Mouse (Mus musculus) spleen, embryonic (tissue): ENCODE measurements around the gene Fyn.

ENCODE experiments used
- CTCF ChIA-PET: fragments of 350-600 bp; sonication (Branson Sonifier 250); formaldehyde crosslinking; loops from one replicate; lab custom pipeline; 2022; lab: Charles Lee

Gene Fyn

GRCm38 (mm10) chr10:39527113-39527512, 158.5 kb downstream of the Fyn start:
- CTCF ChIA-PET, result interaction anchor here (0.7 kb wide), 1 partner anchor 34 kb away, joined by 3 read pairs; no protein-coding TSS in a partner anchor

GRCm38 (mm10) chr10:39529179-39529578, 160.5 kb downstream of the Fyn start:
- CTCF ChIA-PET, result no interaction called here

GRCm38 (mm10) chr10:39532008-39532740, 163.5 kb downstream of the Fyn start:
- CTCF ChIA-PET, result no interaction called here

DNA sequence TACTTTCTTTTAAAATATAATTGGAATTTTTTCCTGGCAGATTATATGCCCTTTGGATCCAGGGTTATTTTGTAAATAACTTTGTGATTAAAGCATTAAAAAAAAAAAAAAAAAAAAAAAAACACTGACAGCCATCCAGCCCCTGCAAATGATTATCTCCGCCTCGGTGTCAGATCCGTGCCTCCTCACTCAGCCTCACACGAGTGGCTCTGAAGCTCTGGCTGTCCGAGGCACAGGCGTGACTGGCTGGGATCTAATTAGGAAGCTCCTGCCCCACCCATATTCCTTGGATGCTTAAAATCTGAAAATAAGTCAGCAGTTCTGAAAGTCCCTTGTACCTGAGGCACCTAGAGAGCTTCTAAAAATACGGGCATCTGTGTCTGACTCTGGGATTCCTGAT, 164.2 kb downstream of the Fyn start:
- CTCF ChIA-PET, result interaction anchor here (0.6 kb wide), 1 partner anchor 278 kb away, joined by 4 read pairs; no protein-coding TSS in a partner anchor

DNA sequence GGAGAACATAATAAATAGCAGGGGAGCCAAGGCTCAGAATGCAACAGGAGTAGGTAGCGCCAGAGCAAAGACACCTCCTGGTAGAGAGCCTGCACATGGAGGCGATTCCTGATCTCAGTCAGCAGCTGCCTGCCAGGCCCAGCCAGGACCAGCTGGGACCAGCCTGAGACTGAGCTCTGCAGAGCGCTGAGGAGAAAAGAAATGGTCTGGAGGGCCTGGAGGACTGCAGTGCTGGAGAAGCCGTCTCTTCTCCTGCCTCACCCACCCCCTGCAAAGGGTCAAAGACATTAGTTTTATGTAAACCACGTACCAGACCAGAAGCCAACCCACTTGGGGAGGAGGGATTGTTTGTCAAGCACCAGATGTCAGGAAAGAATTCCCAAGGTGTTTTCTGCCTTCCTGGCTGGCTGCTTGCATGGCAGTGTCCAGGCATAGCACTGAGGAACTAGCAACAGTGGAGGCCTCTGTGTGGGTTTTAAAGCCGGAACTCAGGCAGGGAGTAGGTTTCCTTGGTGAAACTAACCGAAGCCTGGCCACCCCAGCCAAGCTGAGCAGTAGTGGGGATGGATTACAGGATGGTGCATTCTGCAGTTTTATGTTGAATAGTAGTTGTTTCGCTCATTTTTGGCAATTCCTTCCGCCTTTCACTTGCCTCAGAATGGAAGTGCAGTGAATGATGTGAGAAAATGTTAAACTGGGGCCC, 165.8 kb downstream of the Fyn start:
- CTCF ChIA-PET, result interaction anchor here (0.7 kb wide), 1 partner anchor 135 kb away, joined by 11 read pairs; no protein-coding TSS in a partner anchor

DNA sequence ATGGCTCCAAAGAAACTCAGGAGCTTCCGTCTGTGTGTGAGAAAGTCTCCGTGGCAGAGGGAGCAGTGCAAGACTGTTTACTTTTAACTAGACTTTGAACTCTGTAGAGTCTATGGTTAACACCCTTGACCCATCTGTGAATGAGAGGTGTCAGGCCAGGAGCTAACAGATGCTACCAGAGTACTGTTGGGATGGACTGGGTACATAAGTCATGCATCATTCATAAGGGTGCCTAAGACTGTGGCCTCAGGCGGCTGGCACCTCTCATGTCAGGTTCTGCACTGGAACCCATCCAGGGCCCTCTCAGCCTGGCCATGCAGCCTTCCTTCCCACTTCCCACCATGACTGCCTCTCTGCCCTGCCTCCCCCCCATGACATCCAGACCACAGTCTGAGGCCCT, 166.7 kb downstream of the Fyn start:
- CTCF ChIA-PET, result no interaction called here

- CTCF ChIA-PET, result no interaction called here
These were observed 167.6 kb downstream of the Fyn start for GRCm38 (mm10) chr10:39536258-39536657.

DNA sequence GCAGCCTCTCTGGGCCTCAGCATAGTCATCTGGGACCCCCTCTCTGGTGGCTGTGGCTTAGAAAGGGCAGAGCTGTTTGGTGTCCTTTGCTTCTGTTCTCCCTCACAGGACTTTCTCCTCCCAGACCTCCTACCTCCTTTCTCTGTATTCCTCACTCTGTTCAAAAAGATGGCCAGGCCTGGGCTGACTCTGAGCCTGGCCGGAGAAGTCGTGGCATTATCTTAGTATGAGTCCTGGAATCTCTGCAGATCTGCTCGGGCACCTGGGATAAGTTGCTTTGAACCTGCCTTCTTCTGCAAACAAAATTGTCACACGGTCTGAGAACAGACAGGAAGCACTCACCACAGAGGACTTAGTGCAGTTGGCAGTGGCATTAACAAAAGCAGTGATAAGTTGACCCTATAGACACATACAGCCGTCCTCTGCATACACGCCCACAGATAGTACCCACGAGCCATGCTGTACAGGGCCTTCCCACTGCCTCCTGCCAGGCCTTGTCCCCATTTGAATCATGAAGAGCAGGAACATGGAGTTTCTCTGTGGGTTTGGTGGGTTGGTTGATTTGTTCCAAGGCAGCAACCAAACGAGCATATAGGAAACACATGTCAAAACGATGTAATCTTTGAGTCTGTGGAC, 171.5 kb downstream of the Fyn start:
- CTCF ChIA-PET, result no interaction called here

DNA sequence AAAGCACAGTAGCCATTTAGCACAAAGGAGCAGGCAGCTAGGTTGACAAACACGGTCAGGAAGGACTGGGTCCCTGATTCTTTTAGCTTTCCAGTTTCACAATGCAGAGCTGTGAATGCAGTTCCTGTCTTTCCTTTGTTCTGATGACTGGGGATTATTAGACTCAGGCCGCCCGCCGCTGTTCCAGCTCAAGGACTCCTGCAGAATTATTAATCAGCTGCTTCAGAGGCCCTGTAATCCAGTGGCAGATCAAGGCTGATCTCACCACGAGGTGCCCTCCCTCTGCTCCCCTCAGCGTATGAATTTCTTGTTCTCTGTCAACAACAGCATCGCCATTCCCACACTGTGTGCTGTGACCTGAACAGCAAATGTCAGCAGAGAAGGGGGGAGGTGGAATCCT, 172.3 kb downstream of the Fyn start:
- CTCF ChIA-PET, result no interaction called here

DNA sequence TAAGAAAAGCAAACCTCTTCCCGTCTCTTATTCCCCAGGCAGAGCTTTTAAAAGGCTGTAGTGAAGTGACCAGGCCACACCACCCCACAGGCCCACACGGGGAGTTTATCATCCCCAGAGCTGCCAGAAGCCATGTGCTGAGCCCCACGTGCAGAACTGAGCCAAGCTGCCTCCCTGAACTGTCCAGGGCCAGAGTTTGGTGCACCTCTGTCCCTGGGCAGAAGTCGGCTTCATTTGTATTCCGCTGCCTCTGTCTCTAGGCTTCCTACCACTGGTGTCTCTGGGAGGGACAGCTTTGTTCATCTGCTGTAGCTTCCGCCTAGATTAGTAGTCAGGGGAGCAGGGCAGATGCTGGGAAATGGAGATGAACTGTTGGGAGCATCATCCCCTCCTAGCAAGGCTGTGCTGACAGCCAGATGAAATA, 172.8 kb downstream of the Fyn start:
- CTCF ChIA-PET, result no interaction called here

- CTCF ChIA-PET, result no interaction called here
These were observed 173.4 kb downstream of the Fyn start for GRCm38 (mm10) chr10:39541951-39542521.

DNA sequence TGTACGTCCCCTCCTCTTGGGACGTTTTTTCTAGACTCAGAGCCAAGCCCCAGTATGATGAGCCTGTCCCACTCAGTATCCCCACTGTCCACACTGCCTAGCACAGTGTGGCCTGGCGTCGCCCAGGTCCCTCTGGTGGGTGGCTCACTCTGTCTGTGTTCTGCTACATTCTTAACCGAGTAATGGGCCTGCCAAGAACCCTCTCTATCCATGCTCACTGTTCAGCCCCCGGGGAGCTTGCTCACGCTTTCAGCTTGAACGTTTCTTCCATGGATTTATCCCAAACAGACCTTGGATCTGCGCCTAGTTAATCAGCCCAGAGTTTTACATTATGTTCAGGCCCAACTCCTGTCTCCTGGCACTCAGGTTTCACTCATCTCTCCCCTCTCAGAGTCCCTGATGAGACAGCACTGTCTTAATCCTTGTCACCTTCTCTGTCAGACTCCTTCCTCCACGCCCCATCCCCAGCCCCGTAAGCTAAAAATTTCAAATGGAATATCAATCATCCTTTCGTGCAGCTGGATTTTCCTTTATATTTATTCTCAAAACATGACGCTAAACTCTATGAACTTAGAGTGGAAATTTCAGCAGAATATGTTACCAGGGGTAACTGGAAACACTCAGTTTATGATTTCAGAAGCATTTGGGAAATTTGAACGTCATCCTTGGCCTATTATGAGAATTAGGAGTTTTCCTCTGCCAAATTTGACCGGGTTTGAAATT, 174.0 kb downstream of the Fyn start:
- CTCF ChIA-PET, result no interaction called here

- CTCF ChIA-PET, result no interaction called here
These were observed 174.7 kb downstream of the Fyn start for GRCm38 (mm10) chr10:39543258-39543770.

DNA sequence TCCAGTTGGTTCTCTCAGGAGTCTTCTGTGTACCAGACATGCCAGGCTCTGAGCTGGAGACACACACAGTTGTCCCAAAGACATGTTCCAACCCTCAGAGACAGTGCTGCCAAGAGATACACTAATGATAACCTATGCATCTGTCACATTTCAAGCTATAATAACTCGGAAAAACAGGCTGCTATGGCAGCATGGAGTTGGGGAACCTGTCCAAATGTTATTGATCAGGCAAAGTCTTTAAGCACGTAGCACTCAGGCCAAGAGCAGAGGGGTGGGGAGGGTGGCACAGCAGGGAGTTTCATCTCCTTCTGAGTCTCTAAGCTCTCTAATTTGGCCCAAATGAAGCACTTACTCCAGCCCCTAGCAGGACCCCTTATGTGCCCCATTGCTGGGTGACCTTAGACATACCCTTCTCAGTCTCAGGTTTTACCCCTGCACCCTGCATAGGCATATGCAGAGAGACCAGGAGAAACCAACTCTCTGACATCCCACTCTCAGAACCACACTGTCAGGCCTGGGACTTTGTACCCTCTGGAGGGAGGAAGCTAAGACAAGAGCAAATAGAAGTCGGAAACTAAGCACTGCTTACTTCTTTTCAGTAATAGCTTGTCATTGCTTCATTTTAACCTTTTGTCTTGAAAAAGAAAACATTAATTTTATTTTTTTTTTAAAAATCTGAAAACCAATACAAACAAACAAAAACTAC, 178.9 kb downstream of the Fyn start:
- CTCF ChIA-PET, result no interaction called here

GRCm38 (mm10) chr10:39550791-39551190, 182.1 kb downstream of the Fyn start:
- CTCF ChIA-PET, result no interaction called here

GRCm38 (mm10) chr10:39551637-39552185, 183.1 kb downstream of the Fyn start:
- CTCF ChIA-PET, result no interaction called here

DNA sequence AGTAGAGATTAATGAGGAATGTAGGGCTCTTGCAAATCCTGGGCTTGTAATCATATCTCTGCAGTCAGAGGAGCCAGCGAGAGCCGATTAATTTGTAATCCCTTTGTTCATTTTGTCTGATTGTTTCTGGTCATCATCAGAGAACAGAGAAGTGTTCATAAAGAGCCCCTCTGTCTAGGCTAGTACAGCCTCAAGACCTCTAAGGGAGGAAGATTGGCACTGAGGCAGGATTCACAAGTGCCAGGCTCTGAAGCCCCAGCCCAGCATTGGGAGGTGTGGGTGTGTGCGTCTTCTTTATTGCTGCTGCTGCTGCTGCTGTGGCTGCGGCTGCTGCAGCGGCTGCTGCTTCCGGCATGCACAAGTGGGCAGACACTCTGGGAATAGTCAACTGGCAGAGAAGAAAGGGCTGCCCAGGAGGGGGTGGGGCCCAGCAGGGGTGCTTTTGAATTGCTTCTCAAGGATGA, 183.7 kb downstream of the Fyn start:
- CTCF ChIA-PET, result interaction anchor here (0.6 kb wide), 2 partner anchors 34 to 59 kb away, joined by 3 read pairs; no protein-coding TSS in a partner anchor

DNA sequence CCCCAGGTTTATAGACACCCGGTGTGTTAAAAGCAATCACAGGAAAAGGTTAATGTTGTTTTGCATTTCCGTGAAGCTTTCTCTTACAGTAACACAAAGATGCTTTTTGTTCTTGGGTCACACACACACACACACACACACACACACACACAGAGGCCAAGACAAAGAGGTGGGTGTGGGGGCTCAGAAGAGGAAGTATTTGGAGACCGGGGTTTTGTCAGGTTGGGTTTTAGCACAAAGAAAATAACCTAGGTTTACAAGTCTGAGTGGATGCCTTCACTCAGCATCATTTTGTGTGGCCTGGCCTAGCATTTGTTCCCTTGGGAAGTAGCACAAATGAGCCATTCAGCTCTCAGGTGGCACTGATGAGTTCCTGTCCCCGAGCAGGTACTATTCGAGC, 184.2 kb downstream of the Fyn start:
- CTCF ChIA-PET, result interaction anchor here (0.6 kb wide), 2 partner anchors 34 to 60 kb away, joined by 3 read pairs; no protein-coding TSS in a partner anchor

GRCm38 (mm10) chr10:39555289-39555715, 186.6 kb downstream of the Fyn start:
- CTCF ChIA-PET, result no interaction called here

DNA sequence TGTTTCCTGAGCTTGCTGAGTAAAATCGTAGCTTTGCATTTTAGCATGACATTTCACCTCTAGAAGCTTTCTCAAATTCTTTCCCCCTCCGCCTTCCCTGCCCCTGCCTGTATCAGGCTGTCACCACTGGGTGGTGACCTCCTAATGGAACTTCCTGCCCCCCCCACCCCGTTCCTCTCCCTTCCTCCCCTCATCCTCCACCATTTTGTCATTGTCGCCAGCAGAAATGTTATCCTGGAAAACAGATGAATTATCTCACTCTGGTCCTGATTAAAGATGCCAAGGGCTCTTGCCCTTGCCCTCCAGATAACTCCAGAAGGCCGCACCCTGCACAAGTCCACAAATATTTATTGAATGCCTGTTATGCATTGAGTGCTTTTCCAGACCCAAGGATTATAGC, 187.1 kb downstream of the Fyn start:
- CTCF ChIA-PET, result no interaction called here
